Mouse (Mus musculus) brown adipose tissue, adult 24 weeks (tissue): ENCODE measurements around the gene Apoc1. TPM values are rescaled to one million over a fixed set of nuclear protein-coding genes. Genes with fewer than 3 reads are reported as not detected.

Source experiments
- H3K27ac ChIP-seq: fragments of 200-500 bp; replicated peaks from 2 replicates; pipeline ENCODE4 v1.5.1; 2012; ENCODE audit warnings: low read depth, mild to moderate bottlenecking, low read length
- H3K4me1 ChIP-seq: fragments of 200-500 bp; 2 replicates; pipeline ENCODE4 v1.6.1; 2012; ENCODE audit warnings: low read length, mixed read lengths; ENCODE audit not compliant: control insufficient read depth, insufficient read depth, insufficient read length
- H3K4me3 ChIP-seq: fragments of 200-500 bp; 2 replicates; pipeline ENCODE4 v1.5.1; 2012; ENCODE audit warnings: low read depth, mild to moderate bottlenecking, low read length, moderate library complexity; ENCODE audit not compliant: insufficient read depth
- polyA plus RNA-seq: library from polyadenylated mRNA; stranded (reverse); fragments of >200 nt; gene quantifications from 2 replicates; pipeline ENCODE4 v1.2.4, GENCODE M21; 2012; ENCODE audit not compliant: missing spikeins, insufficient read depth, insufficient read length

Gene Apoc1
- 1,406 and 1,867 TPM in 2 replicates for polyA plus RNA-seq

DNA sequence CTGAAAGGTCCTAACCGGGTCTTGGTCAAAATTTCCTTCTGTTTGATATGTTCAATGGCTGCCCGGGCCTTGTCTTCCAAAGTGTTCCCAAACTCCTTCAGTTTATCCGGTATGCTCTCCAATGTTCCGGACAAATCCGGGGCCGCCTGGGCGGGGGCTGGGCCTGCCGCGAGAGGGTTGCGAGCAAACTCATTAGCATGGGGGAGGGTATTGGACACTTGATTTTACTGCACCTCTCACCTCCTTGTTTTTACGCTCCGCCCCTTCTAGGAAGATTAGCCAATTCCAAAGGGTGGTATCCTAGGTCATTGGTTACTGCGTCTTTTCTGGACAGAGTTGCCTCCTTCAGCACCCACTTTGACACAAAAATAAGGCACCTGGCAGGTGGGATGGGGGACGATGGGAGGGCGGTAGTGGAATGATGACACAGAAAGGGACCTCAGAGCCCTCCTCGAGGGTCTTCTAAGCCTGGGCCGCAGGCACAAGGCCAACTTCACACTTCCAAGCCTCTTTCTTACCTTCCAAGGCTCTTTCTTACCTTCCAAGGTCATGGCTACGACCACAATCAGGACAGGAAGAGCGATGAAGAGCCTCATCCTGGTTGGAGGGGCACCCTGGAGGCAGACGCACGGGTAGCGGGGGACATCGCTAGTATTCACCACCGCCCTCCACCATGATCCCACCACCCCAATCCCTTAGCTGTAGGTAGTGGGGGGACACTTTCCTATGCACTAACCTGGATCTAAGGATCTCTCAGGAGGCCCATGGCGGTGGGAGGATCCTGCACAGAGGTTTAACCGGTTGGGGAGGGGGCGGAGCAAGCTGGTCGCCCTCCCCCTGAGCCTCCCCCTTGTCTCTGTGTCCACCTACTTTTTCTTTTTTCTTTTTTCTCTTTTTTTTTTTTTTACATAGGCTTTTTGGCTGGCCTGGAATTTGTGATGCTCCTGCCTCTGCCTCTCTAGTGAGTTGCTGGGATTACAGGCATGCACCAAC is at the start of gene Apoc1:
Gene Apoc1 (minus strand): TSS at position 788 of the 993 bp plus-strand sequence.
- peak within 1 kb of the TSS; percentile 94 for H3K27ac ChIP-seq
- peak within 1 kb of the TSS; percentile 57 for H3K4me3 ChIP-seq
- H3K4me1 ChIP-seq, result peaks cover 14% of the 10 kb centered on the region

DNA sequence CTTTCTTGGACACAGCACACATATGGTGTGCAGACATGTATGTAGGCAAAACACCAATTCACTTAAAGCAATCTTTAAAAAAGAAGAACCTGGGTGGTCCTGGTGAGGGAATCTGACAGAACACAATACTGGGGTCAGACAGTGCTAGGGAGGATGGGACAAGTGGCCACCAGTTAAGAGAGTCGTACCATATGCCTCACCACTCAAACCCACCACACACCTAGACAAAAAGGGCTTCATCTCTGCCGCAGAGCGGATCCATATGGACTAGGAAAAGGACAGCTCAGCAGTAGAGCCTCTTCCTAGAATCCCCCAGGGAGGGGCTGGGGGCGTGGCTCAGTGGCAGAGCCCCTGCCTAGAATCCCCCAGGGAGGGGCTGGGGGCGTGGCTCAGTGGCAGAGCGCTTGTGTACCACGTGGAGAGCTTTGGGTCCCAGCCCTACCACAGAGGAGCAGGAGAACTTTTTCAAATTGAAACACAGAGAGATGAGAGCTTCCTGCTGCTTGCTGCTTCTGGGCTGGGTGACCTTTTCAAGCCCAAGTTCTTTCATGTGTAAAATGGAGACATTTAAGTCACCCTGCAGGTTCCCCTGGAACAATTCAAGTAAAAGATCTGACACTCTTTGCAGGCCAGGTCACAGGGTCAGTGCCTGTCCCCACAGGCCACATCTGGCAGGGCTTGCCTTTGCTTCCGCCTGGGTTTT is 49.0 kb upstream of the Apoc1 start:
- H3K4me1 ChIP-seq, result peaks cover 25% of the 10 kb centered on the region
- H3K27ac ChIP-seq, result peak overlapping the region; percentile 34; the same call in 1 of the 2 replicates
- H3K4me3 ChIP-seq, result no peak overlapping the region

DNA sequence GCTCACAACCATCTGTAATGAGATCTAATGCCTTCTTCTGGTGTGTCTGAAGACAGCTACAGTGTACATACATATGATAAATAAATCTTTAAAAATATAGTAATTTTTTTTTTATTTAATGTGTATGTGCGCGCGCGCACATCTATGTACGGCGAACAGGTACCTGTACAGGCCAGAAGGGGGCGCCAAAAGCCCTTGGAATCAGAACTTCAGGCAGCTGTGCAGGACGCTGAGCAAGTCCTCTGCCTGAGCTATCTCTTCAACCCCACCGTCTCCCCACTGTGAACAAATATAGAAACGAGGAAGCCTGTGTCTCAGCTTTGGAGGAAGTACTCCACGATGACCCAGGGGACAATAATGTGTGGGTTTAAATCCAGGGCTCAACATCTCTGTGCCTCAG is 47.8 kb upstream of the Apoc1 start:
- Histone ChIP-seq H3K4me1 (peaks cover 24% of the 10 kb centered on the region), H3K4me3 (no peak overlapping the region), H3K27ac (no peak overlapping the region)

DNA sequence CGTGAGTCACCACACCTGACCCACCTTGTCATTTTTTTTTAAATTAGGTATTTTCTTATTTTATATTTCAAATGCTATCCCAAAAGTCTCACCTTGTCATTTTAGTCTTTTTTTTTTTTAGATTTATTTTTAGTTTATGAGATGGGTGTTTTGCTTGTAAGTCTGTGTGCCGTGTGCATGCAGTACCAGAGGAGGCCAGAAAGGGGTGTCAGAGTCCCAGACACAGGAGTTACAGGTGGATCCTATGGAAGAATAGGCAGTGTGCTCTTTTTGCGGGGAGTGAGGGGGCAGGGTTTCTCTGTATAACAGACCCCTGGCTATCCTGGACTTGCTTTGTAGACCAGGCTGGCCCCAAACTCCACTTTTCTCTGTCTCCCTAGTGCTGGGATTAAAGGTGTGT is 46.3 kb upstream of the Apoc1 start:
- peaks cover 22% of the 10 kb centered on the region for H3K4me1 ChIP-seq
- H3K27ac ChIP-seq, result no peak overlapping the region
- no peak overlapping the region for H3K4me3 ChIP-seq

DNA sequence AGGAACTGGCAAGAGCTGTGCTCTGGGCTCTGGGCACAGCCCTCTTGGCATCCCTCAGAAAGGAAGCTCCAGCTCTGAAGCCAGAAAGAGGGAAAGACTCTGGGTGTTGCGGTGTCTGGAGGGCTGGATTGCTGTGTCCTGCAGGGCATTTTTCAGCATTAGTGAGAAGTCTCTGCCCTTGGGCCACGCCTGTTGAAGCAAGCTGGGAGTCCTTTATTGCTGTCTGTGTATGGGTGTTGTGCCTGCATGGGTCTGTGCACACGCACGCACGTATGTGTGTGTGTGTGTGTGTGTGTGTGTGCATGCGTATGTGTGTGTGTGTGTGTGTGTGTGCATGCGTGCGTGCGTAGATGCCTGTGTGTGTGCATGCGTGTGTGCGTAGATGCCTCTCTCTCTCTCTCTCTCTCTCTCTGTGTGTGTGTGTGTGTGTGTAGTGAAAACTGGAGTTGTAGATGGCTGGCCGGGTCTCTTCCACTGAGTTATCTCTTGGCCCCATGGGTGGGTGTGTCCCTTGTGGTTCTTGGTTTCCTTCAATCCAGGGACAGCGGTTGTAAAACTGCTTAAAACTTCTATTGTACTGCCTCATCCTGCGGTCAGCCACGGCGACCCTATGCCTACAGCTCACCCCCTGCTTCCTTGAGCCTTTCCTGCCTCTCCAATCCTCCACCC is 44.1 kb upstream of the Apoc1 start:
- H3K4me1 ChIP-seq, result peaks cover 8% of the 10 kb centered on the region
- H3K4me3 ChIP-seq, result no peak overlapping the region
- peak overlapping the region; percentile 41; the same call in 1 of the 2 replicates for H3K27ac ChIP-seq

DNA sequence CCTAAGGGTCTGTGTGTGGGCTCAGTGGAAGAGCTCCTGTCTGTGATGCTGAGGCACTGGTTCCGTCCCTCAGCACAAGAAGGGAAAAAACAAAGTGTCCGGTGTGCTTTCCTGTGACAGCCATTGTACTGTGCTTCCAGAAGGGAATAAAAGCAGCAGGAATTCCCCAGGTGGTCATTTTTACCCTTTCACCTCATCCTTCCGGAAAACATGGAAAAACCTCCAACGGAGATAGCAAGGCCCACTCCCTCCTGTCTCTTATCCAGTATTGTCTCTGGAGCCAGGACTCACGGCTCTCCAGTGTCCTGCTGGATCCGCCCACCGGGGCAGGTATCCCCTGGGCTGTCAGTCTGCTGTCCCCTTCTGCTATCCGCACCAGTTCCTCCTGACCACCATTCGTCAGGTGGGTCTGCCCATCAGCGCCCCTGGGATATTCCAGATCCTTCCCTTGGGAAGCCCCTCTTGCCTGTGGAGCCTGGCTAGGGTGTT is 41.8 kb upstream of the Apoc1 start:
- Histone ChIP-seq H3K27ac (peak overlapping the region; percentile 85), H3K4me3 (no peak overlapping the region), H3K4me1 (peaks cover 5% of the 10 kb centered on the region)

DNA sequence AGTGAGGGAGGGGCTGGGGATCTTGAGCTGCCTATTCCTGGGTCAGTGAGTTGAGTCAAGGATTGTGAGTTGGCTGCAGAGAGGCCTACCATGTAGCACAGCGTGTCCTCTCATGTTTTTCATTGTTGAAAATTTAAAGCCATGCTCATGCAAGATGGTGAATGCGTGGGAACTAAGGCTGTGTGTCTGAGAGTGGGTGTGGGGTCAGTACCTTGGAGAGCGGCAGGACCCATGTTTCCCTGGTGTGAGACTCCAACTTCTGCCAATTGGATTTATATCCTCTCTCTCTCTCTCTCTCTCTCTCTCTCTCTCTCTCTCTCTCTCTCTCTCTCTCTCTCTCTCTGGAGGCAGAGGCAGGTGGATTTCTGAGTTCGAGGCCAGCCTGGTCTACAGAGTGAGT is 34.1 kb upstream of the Apoc1 start:
- H3K27ac ChIP-seq, result no peak overlapping the region
- peaks cover 17% of the 10 kb centered on the region for H3K4me1 ChIP-seq
- H3K4me3 ChIP-seq, result no peak overlapping the region

DNA sequence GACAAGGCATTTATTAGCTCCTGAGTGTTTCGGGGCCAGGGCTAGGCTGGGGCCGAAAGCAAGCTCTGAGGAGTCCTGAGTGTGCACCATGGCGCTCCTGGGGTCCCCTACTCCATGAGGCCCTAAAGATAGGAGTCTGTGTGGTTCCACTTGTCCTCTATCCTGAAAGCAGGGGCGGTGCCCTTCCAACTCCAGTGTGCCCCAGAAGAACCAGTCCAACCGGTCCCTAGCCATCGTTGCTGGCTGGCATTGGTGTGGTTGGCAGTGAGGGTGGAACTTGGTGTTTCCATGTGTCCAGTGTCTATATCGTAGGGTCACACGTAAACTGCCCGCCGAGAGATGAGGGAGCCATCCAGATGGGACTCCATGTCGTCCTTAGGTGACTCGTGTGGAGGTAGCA is 31.7 kb upstream of the Apoc1 start:
- Histone ChIP-seq H3K4me1 (peaks cover 17% of the 10 kb centered on the region), H3K27ac (peak overlapping the region; percentile 36; the same call in 1 of the 2 replicates), H3K4me3 (no peak overlapping the region)

DNA sequence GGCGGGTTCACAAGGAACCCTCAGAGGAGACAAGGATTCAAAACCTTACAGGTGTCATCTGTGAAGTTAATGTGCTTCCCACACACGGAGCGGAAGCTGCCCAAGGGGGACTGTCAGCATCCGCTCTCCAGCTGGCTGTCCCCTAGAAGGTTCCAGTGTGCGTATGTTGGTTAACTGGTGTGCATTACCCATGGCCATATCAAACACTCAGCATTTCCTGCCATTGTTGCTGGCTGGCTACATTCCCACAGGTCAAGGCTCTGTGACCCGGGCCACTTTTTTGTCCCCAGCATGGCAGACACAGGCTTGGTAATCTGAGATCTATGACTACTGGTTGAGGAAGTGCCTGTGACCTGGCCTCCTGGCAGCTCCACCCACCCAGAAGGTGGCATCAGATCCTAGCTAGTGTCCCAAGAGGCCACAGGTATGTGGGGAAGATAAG is 30.3 kb upstream of the Apoc1 start:
- Histone ChIP-seq H3K4me1 (peaks cover 11% of the 10 kb centered on the region; the same call in 1 of the 2 replicates), H3K27ac (peak overlapping the region; percentile 85), H3K4me3 (no peak overlapping the region)

DNA sequence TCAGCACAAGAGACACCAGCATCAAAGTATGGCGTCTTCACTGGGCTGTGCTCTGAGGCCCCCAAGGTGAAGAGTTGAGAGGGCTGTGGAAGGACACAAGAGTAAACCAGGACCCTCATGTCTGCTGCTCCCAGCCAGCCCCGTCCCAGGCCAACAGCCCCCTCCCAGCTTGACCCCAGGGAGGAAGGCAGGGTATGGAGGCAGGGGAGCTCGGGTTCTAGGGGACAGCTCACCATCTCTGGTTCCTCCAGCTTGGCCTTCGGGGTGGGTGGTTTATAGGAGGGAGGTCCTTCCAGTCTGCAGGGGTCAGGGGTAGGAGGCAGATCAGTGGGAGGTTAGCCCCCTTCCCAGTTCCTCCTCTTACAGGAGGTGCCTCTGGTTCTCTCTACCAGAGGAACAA is 26.7 kb upstream of the Apoc1 start:
- H3K4me1 ChIP-seq, result peaks cover 11% of the 10 kb centered on the region; the same call in 1 of the 2 replicates
- no peak overlapping the region for H3K27ac ChIP-seq
- no peak overlapping the region for H3K4me3 ChIP-seq

DNA sequence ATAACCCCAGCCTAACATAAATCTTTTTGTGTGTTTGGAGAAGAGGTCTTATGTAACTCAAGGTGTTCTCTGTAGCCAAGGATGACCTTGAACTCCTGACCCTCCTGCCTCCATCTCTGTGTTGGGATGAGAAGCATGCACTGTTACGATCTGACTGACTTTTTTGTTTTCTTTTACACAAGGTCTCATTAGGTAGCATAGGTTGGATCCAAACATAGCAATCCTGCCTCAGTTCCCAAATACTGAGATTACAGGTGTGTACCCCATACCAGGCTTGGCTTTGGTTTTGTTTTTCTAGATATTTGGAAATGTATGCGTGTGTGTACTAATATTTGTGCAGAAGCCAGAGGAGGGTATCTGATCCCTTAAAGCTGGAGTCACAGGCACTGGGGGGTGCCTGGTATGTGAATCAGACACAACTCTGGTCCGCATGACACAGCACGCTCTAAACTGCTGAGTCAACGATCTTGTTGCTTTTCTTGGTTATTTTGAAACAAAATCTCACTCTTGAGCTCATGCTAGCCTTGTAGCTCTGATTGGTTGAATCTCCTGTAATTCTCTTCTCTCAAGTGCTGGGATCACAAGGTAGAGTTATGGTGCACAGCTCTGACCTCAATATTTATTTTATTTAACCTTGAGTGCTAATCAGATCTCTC is 26.0 kb upstream of the Apoc1 start:
- Histone ChIP-seq H3K4me3 (no peak overlapping the region), H3K27ac (no peak overlapping the region), H3K4me1 (peaks cover 11% of the 10 kb centered on the region; the same call in 1 of the 2 replicates)

DNA sequence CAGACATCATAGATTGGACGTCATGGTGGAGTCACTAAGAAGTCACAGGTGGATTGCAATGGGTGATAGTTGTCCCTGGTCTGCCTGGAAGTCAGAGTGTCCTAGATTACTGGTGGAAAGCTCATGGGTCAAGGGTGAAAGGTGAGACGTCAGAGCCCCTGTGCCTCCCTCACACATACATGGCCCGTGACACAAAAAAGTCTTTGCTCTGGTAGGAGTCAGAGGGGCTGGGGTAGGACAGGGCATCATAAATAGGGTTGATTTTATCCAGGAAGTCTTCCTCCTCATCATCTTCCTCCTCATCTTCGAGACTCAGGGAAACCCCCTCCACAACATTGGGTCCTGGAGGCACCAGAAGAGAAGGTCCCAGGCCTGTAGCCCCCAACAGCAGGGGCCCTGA is 24.9 kb upstream of the Apoc1 start:
- Histone ChIP-seq H3K4me1 (peaks cover 8% of the 10 kb centered on the region; the same call in 1 of the 2 replicates), H3K4me3 (no peak overlapping the region), H3K27ac (no peak overlapping the region)

DNA sequence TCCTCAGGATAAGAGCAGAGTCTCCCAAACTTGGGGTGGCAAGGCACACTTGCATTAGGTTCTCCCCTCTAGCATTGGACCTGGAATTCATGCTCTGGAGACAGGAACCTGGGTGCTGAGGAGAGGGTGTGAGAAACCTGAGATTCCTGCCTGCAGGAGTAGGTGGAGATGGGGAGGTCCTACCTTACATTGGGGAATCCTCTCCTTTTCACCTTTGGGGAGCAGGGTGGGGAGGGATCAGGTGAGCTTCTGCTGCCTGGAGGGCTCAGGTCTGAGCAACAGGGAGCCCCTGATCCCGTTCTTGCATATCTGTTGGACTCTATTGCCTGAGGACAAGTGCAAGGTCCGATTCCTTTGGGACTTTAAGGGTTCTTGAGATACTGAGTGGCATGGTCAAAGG is 24.4 kb upstream of the Apoc1 start:
- H3K4me1 ChIP-seq, result peaks cover 3% of the 10 kb centered on the region; the same call in 1 of the 2 replicates
- no peak overlapping the region for H3K4me3 ChIP-seq
- H3K27ac ChIP-seq, result no peak overlapping the region

DNA sequence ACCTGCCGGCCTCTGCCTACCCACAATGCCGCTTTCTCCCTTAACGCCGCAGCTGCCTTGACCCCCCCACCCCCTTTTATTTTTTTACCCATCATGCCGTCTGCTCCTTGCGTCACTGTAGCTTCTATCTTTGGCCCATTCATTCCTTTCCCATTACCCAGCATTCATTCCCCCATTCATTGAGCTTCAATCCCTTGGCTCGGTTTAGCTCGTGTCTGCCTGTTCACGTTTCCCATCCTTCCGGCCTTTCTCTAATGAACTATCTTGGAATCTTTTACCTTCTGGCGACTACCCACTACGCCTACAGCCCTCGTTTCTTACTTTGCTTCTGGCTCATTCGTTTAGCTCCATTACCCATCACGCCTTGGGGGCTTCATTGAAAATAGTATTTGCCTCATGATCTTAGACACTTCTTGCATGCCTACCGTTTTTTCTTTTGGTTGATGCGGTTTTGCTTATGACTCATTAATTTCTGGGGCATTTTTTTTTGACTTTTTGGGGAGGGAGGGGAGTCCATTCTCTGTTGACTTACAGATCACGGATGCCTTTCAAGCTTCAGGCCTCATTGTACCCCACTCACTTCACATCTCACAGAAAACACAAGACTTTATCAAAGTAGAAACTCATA is 23.7 kb upstream of the Apoc1 start:
- H3K4me3 ChIP-seq, result peak overlapping the region; percentile 57
- no peaks in the 10 kb centered on the region for H3K4me1 ChIP-seq
- H3K27ac ChIP-seq, result peak overlapping the region; percentile 80
